Mouse (Mus musculus): ENCODE data around the gene Sfxn1. TPM values are rescaled to one million over a fixed set of nuclear protein-coding genes. Genes with fewer than 3 reads are reported as not detected.

Sfxn1 gene
- total RNA-seq (2023) = 24.5 TPM

GRCm38 (mm10) chr13:54071606-54072331 is at the start of gene Sfxn1:
TSS of gene Sfxn1 (plus strand) at chr13:54071869.

GRCm38 (mm10) chr13:54055448-54055861 is 16.2 kb upstream of the Sfxn1 start, which contains the start of gene Drd1:
TSS of gene Drd1 (minus strand) at chr13:54055705.

Other genes starting within 250 kb of the Sfxn1 start
- not detected for gene Drd1, start 16.2 kb upstream of the Sfxn1 start, total RNA-seq (2023)
- 10.1 TPM for gene Hrh2, start 120.3 kb downstream of the Sfxn1 start, total RNA-seq (2023)